Mouse (Mus musculus): Measurements from ENCODE around the gene Ncbp1.
"Not testable (repeated sequence)": the region's sequence is repeated elsewhere in the genome, so short reads cannot be mapped to it uniquely, and the experiment has no call there.

Gene Ncbp1

GRCm38 (mm10) chr4:46129311-46130004 lies 9.0 kb upstream of the Ncbp1 start:
- no peak for DNase-seq (ENCODE audit: low read depth, low spot score)

GRCm38 (mm10) chr4:46130221-46130620 lies 8.2 kb upstream of the Ncbp1 start:
- peak; percentile 66 for DNase-seq (ENCODE audit: low read depth, low spot score)

DNA sequence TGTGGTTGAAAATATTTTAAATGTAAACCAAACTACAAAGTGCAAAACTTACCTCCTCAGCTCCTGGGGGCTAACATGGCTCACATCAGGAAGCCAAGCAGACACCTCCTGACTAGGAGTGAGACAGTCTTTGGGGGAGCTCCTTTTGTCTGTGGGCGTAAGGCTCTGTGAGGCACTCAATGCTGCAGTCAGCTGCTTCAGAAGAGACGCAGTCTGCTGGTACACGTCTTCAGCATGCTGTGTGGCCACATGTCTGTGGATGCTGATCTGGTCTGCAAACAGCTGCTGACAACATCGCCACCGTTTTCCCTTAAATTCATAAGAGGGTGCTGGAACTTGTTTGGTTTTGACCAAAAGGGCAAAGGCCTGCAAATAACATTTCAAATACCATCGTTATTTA lies 6.6 kb upstream of the Ncbp1 start:
- DNase-seq (ENCODE audit: low read depth, low spot score): no peak

GRCm38 (mm10) chr4:46137629-46138286 lies 655 bp upstream of the Ncbp1 start:
- DNase-seq (ENCODE audit: low read depth, low spot score): peak; percentile 54

- DNase-seq (ENCODE audit: low read depth, low spot score): peak; percentile 75
These were observed 5.9 kb downstream of the Ncbp1 start for GRCm38 (mm10) chr4:46144323-46144722.

- DNase-seq (ENCODE audit: low read depth, low spot score): no peak
These were observed 8.5 kb downstream of the Ncbp1 start for GRCm38 (mm10) chr4:46146881-46147280.

- DNase-seq (ENCODE audit: low read depth, low spot score): no peak
These were observed 13.6 kb downstream of the Ncbp1 start for GRCm38 (mm10) chr4:46151903-46152544.

DNA sequence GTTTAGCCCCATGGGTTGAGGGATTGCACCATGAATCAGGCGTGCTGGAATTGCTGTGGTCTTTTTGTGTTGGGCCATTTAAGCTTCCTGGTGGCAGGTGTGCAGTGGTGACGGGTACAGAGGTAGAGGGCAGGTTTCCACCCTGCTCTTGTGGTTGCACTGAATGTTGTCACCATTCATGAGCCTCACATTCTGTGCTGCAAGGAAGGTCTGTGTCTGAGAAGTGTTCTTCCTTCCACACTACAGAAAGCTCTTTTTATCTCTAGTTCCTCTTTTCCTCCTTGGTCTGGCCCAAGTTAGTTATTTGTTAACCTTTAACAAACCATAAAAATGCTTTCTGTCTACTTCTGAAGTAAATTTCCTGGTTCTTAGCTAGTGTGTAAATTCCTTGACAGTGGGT lies 25.6 kb downstream of the Ncbp1 start:
- no peak for DNase-seq (ENCODE audit: low read depth, low spot score)

DNA sequence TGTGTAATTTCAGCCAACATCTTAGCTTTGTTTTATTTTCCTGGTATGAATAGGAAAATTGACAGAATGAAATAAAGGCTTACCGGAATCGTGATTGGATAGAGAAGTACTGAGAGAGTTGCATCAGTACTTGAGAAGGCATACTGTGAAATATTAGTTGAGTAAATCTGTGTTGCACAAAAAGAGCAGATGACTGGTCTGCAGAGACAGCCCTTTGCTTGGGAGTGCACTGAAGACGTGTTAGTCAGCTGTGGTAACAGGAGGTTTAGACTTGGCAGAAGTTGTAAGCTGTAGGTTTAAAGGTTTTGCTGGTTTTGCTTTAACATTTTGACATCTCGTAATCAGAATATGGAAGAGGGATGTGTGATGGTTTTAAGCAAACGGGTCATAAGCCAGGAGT lies 27.4 kb downstream of the Ncbp1 start:
- DNase-seq (ENCODE audit: low read depth, low spot score): no peak

DNA sequence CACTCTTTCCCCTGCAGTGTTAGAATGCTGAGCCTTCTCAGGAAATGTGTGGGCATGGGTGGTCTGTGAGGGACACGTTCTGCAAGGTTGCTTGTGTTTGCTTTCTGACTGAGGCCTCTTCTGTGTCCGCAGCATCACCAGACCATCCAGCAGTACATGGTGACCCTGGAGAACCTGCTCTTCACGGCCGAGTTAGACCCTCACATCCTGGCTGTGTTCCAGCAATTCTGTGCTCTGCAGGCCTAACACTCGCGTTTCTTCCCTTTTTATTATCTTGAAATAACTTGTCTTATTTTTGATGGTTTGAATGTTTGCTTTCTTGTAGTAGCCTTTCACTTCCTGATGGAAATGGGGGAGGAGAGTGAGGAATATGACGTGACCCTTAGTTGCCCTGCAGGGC lies 33.3 kb downstream of the Ncbp1 start:
- DNase-seq (ENCODE audit: low read depth, low spot score): no peak

DNA sequence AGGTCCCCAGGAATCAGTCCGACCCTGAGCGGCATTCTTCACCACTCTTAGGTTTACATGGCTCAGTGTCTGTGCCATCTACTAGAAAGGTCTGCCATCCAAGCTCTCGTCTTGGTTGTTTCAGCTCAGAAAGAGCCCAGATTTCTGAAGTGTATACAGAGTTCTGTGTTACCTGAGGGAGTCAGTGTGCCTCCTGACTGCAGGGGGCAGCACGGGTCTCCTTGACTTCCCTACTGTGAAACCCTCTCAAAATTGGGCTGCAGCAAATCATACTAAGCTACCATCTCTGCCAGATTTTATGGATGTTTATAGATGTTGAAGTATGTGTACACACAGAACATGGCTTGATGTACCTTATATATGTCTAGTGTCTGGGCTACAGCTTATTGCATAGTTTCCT lies 37.9 kb downstream of the Ncbp1 start:
- DNase-seq (ENCODE audit: low read depth, low spot score): peak; percentile 25

DNA sequence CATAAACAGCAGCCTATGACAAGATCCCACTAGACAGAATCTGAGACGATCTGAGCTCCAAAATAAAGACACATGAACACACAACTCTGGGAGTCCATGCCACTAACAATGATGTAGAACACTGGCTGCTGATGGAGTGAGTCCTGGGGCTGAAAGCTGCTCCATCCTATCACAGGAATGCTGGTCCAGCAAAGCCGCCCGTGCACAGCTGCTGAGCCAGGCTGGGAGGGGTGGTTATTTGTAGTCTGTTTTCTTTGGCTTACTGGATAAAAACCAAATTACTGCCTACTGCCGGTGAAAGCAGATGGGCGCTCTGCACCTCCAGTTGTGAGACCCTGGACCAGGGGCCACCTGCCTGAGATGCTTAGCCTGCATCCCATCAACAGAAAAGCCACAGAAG lies 38.6 kb downstream of the Ncbp1 start:
- DNase-seq (ENCODE audit: low read depth, low spot score): no peak

GRCm38 (mm10) chr4:46177496-46177895 lies 39.1 kb downstream of the Ncbp1 start:
- no peak for DNase-seq (ENCODE audit: low read depth, low spot score)

- DNase-seq (ENCODE audit: low read depth, low spot score): no peak
These were observed 42.8 kb downstream of the Ncbp1 start for GRCm38 (mm10) chr4:46181168-46181567.

DNA sequence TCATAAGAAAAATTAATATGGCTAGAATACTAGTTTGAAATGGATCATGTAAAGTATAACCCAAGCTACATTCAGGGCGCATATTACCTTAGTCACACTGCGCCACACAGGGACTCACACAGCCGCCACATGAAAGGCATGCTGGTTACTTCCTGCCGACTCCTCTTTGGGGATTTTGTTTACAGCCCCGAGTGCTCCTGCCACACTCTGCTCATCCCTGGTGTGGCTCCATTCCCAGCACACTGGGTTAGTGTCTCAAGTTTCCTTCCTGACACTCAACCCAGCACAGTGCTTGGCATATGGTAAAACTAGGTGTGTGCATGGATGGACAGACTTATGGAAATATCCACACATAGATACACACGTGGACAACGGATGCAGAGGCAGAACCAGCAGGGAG lies 43.8 kb downstream of the Ncbp1 start:
- DNase-seq (ENCODE audit: low read depth, low spot score): no peak

DNA sequence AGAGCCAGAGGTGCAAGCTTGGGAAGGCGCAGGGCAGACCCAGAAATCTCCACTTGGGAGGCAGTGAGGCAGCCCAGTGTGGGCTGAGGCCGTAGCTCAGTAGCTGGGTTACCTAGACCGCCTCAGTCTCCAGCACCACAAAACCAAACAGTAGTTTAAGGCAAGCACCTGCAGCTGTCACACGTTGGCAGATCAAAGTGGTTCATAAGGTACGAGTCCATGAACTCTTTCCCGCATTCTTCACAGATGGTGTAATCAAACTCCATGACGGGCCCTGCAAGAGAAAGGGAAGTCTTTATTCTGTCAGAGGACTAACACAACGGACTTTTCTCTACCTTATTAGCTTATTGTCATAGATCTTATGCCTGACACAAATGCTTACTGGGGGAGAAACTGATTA lies 47.0 kb downstream of the Ncbp1 start:
- peak; percentile 79 for DNase-seq (ENCODE audit: low read depth, low spot score)

GRCm38 (mm10) chr4:46185890-46186289 lies 47.5 kb downstream of the Ncbp1 start:
- DNase-seq (ENCODE audit: low read depth, low spot score): peak; percentile 96

GRCm38 (mm10) chr4:46186466-46186865 lies 48.1 kb downstream of the Ncbp1 start:
- DNase-seq (ENCODE audit: low read depth, low spot score): peak; percentile 85

DNA sequence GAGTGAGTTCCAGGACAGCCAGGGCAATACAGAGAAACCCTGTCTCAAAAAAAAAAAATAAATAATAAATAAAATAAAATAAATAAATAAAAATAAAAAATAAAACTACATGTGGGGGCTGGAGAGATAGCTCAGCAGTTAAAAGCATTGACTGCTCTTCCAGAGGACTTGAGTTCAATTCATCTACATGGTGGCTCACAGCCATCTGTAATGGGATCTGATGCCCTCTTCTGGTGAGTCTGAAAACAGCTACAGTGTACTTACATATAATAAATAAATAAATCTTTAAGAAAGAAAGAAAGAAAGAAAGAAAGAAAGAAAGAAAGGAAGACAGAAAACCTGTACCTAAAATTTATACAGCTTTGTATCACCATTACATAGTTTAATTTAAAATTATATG lies 53.6 kb downstream of the Ncbp1 start:
- DNase-seq (ENCODE audit: low read depth, low spot score): not testable (repeated sequence)

- DNase-seq (ENCODE audit: low read depth, low spot score): peak; percentile 98
These were observed 57.5 kb downstream of the Ncbp1 start, which contains the start of gene Xpa for GRCm38 (mm10) chr4:46195781-46196487. Xpa (minus strand) TSS chr4:46196311.

GRCm38 (mm10) chr4:46196513-46196912 lies 58.1 kb downstream of the Ncbp1 start:
- DNase-seq (ENCODE audit: low read depth, low spot score): no peak

GRCm38 (mm10) chr4:46198064-46198463 lies 59.7 kb downstream of the Ncbp1 start:
- no peak for DNase-seq (ENCODE audit: low read depth, low spot score)
